Mouse (Mus musculus) heart, embryonic 10.5 days (tissue): ENCODE results near the gene Mical3. TPM values are rescaled to one million over a fixed set of nuclear protein-coding genes. Genes with fewer than 3 reads are reported as not detected.

Experiments
- DNase-seq: peaks from one replicate; pipeline ENCODE4 v3.0.0-alpha.2; 2017; ENCODE audit warnings: low spot score
- H3K27ac ChIP-seq: fragments of 300-500 bp; sonication (generic); 2 replicates; pipeline ENCODE4 v1.5.1; 2016; ENCODE audit warnings: mild to moderate bottlenecking
- H3K27me3 ChIP-seq: fragments of 300-500 bp; sonication (generic); 2 replicates; pipeline ENCODE4 v1.6.1; 2016; ENCODE audit warnings: mild to moderate bottlenecking; ENCODE audit not compliant: poor library complexity, insufficient read depth, severe bottlenecking
- H3K36me3 ChIP-seq: fragments of 300-500 bp; sonication (generic); 2 replicates; pipeline ENCODE4 v1.6.1; 2016; ENCODE audit warnings: mild to moderate bottlenecking, moderate library complexity
- H3K4me1 ChIP-seq: fragments of 300-500 bp; sonication (generic); 2 replicates; pipeline ENCODE4 v1.6.1; 2016; ENCODE audit warnings: mild to moderate bottlenecking
- H3K4me3 ChIP-seq: fragments of 300-500 bp; sonication (generic); 2 replicates; pipeline ENCODE4 v1.5.1; 2016; ENCODE audit warnings: mild to moderate bottlenecking, moderate library complexity
- H3K9me3 ChIP-seq: fragments of 300-500 bp; sonication (generic); 2 replicates; pipeline ENCODE4 v1.6.1; 2016; ENCODE audit warnings: mild to moderate bottlenecking, moderate library complexity
- WGBS: fragments of 180-500 bp; shearing (Covaris S2); methylation state at CpG from one replicate; pipeline ENCODE4 v1.1.7; 2016; 5-methylcytosine and 5-hydroxymethylcytosine counted together
- polyA plus RNA-seq: library from polyadenylated mRNA; unstranded; fragments of >200 nt; fragmentation: Nextera tagmentation; extraction: Ambion mirVana; gene quantifications from 2 replicates; pipeline ENCODE4 v1.2.1, GENCODE M21; 2016

Gene Mical3
- polyA plus RNA-seq, 1 experiment from 2014 or later, result 25.8 TPM

DNA sequence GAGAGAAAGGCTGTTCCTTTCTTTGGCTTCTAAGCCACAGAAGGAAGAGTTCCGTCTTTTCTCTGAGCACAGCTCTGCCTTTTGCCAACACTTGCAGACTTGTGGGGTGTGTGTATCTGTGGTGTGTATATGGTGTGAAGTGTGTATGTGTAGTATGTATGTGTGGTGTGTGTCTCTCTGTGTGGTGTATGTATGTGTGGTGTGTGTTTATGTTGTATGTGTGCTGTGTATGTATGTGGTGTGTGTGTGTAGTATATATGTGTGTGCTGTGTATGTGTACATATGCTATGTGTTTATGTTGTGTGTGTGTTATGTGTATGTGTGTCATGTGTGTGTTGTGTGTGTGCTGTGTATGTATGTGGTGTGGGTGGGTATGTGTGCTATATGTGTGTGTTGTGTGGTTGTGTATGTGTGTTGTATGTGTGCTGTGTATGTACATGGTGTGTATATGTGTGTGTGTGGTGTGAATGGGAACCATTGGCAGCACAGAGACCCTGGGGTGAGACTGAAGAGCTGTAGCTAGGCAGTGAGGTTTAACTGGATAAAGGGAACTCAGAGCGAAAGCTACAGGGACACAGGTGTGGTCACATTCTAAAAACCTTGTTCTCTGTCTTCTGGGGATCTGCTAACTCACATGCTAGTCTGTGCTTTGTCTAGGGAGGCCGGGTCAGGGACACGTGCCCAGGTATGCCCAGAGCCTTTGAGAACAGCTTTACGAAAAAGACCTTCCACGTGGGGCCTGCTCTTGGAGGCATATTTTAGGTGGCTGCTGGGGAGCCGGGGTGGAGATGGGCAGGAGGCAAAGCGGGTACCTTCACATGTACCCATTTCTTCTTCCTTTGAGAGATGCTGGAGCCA lies 159.6 kb downstream of the Mical3 start:
- 67% methylated on average over 8 of the region's 8 CpGs for WGBS
- Histone ChIP-seq H3K4me3 (no peak overlapping the region), H3K27me3 (no peaks in the 10 kb centered on the region), H3K4me1 (peaks cover 12% of the 10 kb centered on the region; the same call in 1 of the 2 replicates), H3K9me3 (no peaks in the 10 kb centered on the region), H3K27ac (no peak overlapping the region), H3K36me3 (peaks cover 51% of the 10 kb centered on the region)
- no peak for DNase-seq

DNA sequence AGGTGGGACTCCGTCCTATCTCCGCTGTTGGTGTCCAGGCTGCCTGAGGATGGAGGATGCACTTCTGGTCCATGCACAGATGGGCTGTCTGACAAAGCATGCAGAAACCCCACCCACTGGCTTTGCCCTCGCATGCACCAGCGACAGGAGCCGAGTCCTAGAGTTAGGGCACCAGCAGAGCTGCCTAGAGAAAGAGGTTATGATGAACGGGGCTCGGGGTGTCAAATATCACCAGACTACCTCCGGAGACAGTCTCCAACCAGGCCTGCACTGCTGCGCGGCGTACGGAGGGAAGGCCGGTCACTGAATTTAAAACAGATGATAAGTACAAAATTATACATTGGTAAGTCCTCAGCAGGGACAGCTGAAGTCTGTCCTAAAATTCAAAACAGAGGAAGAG lies 165.0 kb downstream of the Mical3 start:
- H3K36me3 ChIP-seq, result peaks cover 54% of the 10 kb centered on the region
- H3K9me3 ChIP-seq, result no peaks in the 10 kb centered on the region
- 0 out of 2 replicates have a peak, but pooled peaks cover 4% of the 10 kb centered on the region for H3K4me1 ChIP-seq
- no peak overlapping the region for H3K4me3 ChIP-seq
- H3K27ac ChIP-seq, result no peak overlapping the region
- no peaks in the 10 kb centered on the region for H3K27me3 ChIP-seq
- DNase-seq, result no peak
- WGBS, result 70% methylated on average over 13 of the region's 13 CpGs

GRCm38 (mm10) chr6:120964179-120964578 lies 166.6 kb downstream of the Mical3 start:
- H3K9me3 ChIP-seq, result no peaks in the 10 kb centered on the region
- no peak overlapping the region for H3K27ac ChIP-seq
- H3K27me3 ChIP-seq, result no peaks in the 10 kb centered on the region
- no peak for DNase-seq
- H3K36me3 ChIP-seq, result peaks cover 48% of the 10 kb centered on the region
- H3K4me1 ChIP-seq, result 0 out of 2 replicates have a peak, but pooled peaks cover 4% of the 10 kb centered on the region
- H3K4me3 ChIP-seq, result no peak overlapping the region
- WGBS, result 92% methylated on average over 3 of the region's 3 CpGs

DNA sequence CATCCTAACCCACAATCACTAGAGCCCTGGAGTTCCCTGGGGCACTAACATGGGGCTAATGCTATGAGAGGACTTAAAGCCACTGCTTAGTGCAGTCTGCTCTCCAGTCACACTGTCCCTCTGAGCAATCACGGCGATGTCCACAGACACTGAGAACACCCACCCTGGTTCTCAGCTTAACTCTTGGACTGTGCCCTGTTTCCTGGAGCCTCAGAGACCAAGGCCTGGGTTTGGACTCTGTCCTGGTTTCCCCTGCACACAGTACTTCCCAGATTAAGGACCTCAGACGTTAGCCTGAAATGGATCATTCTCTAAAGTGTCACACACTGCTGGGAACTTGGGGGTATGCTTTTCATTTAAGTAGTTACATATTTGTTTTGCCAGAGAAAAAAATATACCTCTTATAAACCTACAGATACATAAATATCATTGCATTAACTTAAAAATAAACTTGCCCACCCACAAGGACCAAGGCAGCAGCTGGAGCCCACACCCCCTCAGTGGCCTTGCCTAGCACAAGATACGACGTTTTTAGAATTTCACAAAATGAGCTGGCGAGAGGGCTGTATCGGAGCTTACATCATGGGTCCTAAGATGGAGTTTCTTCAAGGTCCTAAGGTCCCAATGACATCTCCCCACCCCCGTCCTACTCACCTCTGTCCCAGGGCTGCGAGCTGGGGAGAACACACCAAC lies 170.3 kb downstream of the Mical3 start:
- Histone ChIP-seq H3K27me3 (no peaks in the 10 kb centered on the region), H3K36me3 (peaks cover 70% of the 10 kb centered on the region), H3K27ac (no peak overlapping the region), H3K9me3 (no peaks in the 10 kb centered on the region), H3K4me1 (0 out of 2 replicates have a peak, but pooled peaks cover 4% of the 10 kb centered on the region), H3K4me3 (no peak overlapping the region)
- WGBS, result 88% methylated on average over 9 of the region's 9 CpGs
- no peak for DNase-seq

DNA sequence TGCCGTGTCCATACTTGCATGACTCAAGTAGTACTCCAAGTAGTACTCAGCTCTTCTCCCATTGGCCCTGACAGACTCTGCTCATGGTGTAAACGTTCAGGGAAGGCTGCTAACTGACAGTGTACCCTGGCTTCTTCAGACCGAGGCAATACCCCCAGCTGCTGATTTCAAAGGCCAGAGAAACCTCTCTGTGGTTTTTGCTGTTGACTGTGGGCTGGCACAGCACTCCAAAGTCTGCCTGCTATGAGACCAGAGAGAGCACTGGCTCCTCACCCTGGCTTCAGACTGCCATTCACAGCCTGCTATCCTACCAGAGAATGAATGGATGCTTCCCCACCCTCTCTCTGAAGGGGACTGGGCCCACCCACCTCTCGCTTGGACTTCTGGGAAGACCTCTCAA lies 173.5 kb downstream of the Mical3 start:
- H3K27me3 ChIP-seq, result no peaks in the 10 kb centered on the region
- DNase-seq, result no peak
- peaks cover 81% of the 10 kb centered on the region for H3K36me3 ChIP-seq
- H3K27ac ChIP-seq, result no peak overlapping the region
- 76% methylated on average over 4 of the region's 4 CpGs for WGBS
- H3K4me1 ChIP-seq, result 0 out of 2 replicates have a peak, but pooled peaks cover 3% of the 10 kb centered on the region
- H3K4me3 ChIP-seq, result no peak overlapping the region
- H3K9me3 ChIP-seq, result no peaks in the 10 kb centered on the region

DNA sequence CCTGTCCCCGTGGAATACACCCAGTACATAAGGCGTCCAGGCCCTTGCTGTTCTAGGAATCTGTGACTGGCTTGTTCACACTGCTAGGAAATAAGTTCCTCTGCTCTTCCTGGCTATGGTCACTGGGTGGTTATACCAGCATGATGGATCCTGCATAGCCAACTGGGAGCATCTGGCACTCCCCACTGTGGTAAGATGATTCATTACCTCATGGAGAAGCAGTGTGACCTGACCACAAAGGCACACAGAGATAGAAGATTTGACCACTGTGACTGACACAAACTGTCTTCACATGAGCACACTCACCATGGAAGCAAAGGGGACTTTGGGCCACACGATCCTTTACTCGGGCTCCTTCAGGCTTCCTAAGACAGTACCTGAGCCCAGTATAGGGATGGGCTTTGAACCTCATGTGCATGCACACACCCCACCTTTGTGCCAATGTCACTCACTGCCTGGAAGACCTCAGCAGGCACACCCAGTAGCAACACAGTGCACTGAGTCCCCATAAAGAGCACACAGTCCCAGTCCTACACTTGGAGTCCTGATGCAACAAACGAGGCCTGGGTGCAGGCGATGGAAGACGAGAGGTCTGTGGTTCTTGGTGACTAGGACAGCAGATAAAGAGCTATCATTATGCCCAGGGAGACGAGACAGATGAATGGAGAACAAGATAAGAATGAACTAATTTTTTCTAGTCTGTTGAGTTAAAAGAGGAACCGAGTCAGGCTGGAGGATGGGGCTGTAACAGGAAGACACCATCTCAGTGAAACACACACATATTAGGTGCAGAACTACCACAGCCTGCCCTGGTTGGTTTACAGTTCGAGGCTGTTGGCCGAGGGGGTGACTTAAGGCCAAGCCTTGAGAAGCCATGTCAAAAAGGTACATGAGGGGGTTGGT lies 174.3 kb downstream of the Mical3 start:
- WGBS, result 73% methylated on average over 11 of the region's 11 CpGs

DNA sequence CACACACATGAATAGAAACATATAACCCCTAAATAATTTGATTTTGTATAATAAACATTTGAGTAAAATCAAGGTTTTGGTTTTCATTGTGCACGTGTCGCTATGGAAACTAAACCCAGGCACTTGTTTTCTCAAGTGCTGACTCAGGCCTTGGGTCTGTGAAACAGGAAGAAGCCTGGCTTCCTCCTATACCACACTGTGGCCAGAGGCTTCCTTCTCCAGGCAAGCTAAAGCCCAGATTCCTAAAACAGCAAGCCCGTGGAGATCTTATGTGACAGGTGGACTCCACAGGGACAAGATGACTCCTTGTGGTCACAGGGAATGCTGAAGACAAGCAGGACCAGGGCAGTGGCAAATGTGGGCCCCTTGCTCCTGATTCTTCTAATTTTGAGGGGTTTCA lies 175.6 kb downstream of the Mical3 start:
- Histone ChIP-seq H3K4me3 (no peak overlapping the region), H3K27me3 (no peaks in the 10 kb centered on the region), H3K36me3 (peaks cover 87% of the 10 kb centered on the region), H3K27ac (peak overlapping the region; percentile 13; the same call in 1 of the 2 replicates), H3K4me1 (0 out of 2 replicates have a peak, but pooled peaks cover 3% of the 10 kb centered on the region), H3K9me3 (no peaks in the 10 kb centered on the region)
- no peak for DNase-seq
- 72% methylated on average over 3 of the region's 3 CpGs for WGBS

More for the DNA sequence above, 174.3 kb downstream of the Mical3 start:
- DNase-seq, result no peak
- no peaks in the 10 kb centered on the region for H3K9me3 ChIP-seq
- no peak overlapping the region for H3K27ac ChIP-seq
- H3K4me3 ChIP-seq, result no peak overlapping the region
- 0 out of 2 replicates have a peak, but pooled peaks cover 3% of the 10 kb centered on the region for H3K4me1 ChIP-seq
- H3K27me3 ChIP-seq, result no peaks in the 10 kb centered on the region
- peaks cover 84% of the 10 kb centered on the region for H3K36me3 ChIP-seq

- H3K4me3 ChIP-seq, result no peak overlapping the region
These were observed 176.6 kb downstream of the Mical3 start for GRCm38 (mm10) chr6:120954241-120954640.

GRCm38 (mm10) chr6:120952475-120952874 lies 178.3 kb downstream of the Mical3 start:
- Histone ChIP-seq H3K27me3 (no peaks in the 10 kb centered on the region), H3K9me3 (no peaks in the 10 kb centered on the region), H3K4me1 (0 out of 2 replicates have a peak, but pooled peaks cover 3% of the 10 kb centered on the region), H3K4me3 (no peak overlapping the region), H3K27ac (no peak overlapping the region), H3K36me3 (peaks cover 90% of the 10 kb centered on the region)
- 94% methylated on average over 6 of the region's 6 CpGs for WGBS
- DNase-seq, result no peak

More at GRCm38 (mm10) chr6:120954241-120954640, 176.6 kb downstream of the Mical3 start:
- 91% methylated on average over 8 of the region's 8 CpGs for WGBS
- Histone ChIP-seq H3K27ac (no peak overlapping the region), H3K36me3 (peaks cover 90% of the 10 kb centered on the region), H3K27me3 (no peaks in the 10 kb centered on the region), H3K9me3 (no peaks in the 10 kb centered on the region), H3K4me1 (0 out of 2 replicates have a peak, but pooled peaks cover 3% of the 10 kb centered on the region)
- DNase-seq, result no peak

DNA sequence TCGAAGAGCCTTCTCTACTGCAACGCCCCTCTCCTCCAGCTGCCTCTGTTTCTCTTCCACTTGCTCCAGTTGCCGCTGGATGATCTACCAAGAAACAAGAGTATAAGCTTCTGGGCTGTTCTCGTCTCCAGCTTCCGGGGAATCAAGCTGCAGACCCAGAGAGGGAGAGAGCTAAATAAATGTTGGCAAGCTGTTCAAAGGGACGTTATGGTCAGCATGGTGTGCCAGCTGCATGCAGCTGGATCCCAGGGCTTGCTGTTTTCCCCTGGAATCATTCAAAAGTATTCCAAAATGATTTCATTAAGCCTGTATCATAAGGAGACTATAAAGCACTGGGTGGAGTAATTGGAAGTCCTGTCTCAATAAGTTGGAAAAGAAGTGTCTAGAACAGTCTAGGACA lies 179.5 kb downstream of the Mical3 start:
- no peak for DNase-seq
- no peak overlapping the region for H3K27ac ChIP-seq
- H3K9me3 ChIP-seq, result no peaks in the 10 kb centered on the region
- 93% methylated on average over 6 of the region's 6 CpGs for WGBS
- H3K4me3 ChIP-seq, result no peak overlapping the region
- peaks cover 86% of the 10 kb centered on the region for H3K36me3 ChIP-seq
- H3K4me1 ChIP-seq, result 0 out of 2 replicates have a peak, but pooled peaks cover 3% of the 10 kb centered on the region
- H3K27me3 ChIP-seq, result no peaks in the 10 kb centered on the region

- H3K36me3 ChIP-seq, result peaks cover 60% of the 10 kb centered on the region
- H3K27ac ChIP-seq, result no peak overlapping the region
- DNase-seq, result no peak
- H3K27me3 ChIP-seq, result no peaks in the 10 kb centered on the region
- H3K4me1 ChIP-seq, result no peaks in the 10 kb centered on the region
- no peaks in the 10 kb centered on the region for H3K9me3 ChIP-seq
- H3K4me3 ChIP-seq, result no peak overlapping the region
- WGBS, result 93% methylated on average over 9 of the region's 9 CpGs
These were observed 185.3 kb downstream of the Mical3 start for GRCm38 (mm10) chr6:120945510-120945909.

GRCm38 (mm10) chr6:120943964-120944363 lies 186.8 kb downstream of the Mical3 start:
- 90% methylated on average over 5 of the region's 5 CpGs for WGBS
- no peak for DNase-seq
- Histone ChIP-seq H3K27me3 (no peaks in the 10 kb centered on the region), H3K9me3 (no peaks in the 10 kb centered on the region), H3K36me3 (peaks cover 45% of the 10 kb centered on the region), H3K4me3 (no peak overlapping the region), H3K27ac (no peak overlapping the region), H3K4me1 (no peaks in the 10 kb centered on the region)
